Mouse (Mus musculus) Patski (cell line): ENCODE measurements at regions not wholly inside any gene's neighbourhood (a gene's known extent, or its start where the extent isn't known, plus 50 kb on each side); places are given as distances from the start of the nearest gene placed in this dataset.

Source experiments
- ATAC-seq: fragments of 100-300 bp; one replicate; pipeline ENCODE4 v1.8.0; 2021
- CTCF ChIA-PET: fragments of 350-600 bp; sonication (Branson Sonifier 250); formaldehyde crosslinking; loops from one replicate; lab custom pipeline; 2022; ENCODE audit warnings: inconsistent platforms; lab: Charles Lee
- POLR2A ChIA-PET: fragments of 350-600 bp; sonication (Branson Sonifier 250); formaldehyde crosslinking; loops from one replicate; lab custom pipeline; 2022; ENCODE audit warnings: antibody characterized with exemption, inconsistent platforms; lab: Charles Lee
- DNase-seq: peaks from one replicate; pipeline ENCODE4 v3.0.0-alpha.2; 2011; ENCODE audit warnings: low read depth, low spot score
- H3K27me3 ChIP-seq: fragments of 371-371 bp; one replicate; pipeline ENCODE4 v1.5.1; 2021
- CTCF ChIP-seq: fragments of 100-300 bp; IDR thresholded peaks from one replicate; pipeline ENCODE4 v1.5.1; 2021
- in situ Hi-C: fragments of 300-500 bp; cut with MboI; formaldehyde crosslinking; loops from 3 replicates; pipeline ENCODE4 v1.11.1; 2018; ENCODE audit warnings: low pct_unique_long_range_greater_than_20kb, mixed read lengths

GRCm38 (mm10) chr7:94116899-94117521 lies 1037.3 kb downstream of the Fam181b start:
- no peak for ATAC-seq

GRCm38 (mm10) chr7:94123781-94124180 lies 1044.1 kb downstream of the Fam181b start:
- DNase-seq (no peak), ATAC-seq (no peak)
- no peaks in the 10 kb centered on the region for H3K27me3 ChIP-seq
- ChIA-PET CTCF (no interaction called here), POLR2A (no interaction called here)
- in situ Hi-C loops: no loop called here
- no peak for TF ChIP-seq CTCF

More at GRCm38 (mm10) chr7:94116899-94117521, 1037.3 kb downstream of the Fam181b start:
- no peak for TF ChIP-seq CTCF
- H3K27me3 ChIP-seq: no peaks in the 10 kb centered on the region
- ChIA-PET POLR2A (no interaction called here), CTCF (no interaction called here)
- in situ Hi-C loops: no loop called here
- no peak for DNase-seq

GRCm38 (mm10) chr7:94154221-94154620 lies 1074.6 kb downstream of the Fam181b start:
- no peak for ATAC-seq
- no peak for DNase-seq
- CTCF ChIA-PET: no interaction called here
- POLR2A ChIA-PET: no interaction called here
- in situ Hi-C loops: no loop called here
- no peak for TF ChIP-seq CTCF
- no peaks in the 10 kb centered on the region for H3K27me3 ChIP-seq

- in situ Hi-C loops: no loop called here
- TF ChIP-seq CTCF: no peak
- ATAC-seq (no peak), DNase-seq (no peak)
- ChIA-PET POLR2A (interaction anchor here (0.6 kb wide), 1 partner anchor 68 kb away, joined by 5 read pairs; no protein-coding TSS in a partner anchor), CTCF (no interaction called here)
- no peaks in the 10 kb centered on the region for H3K27me3 ChIP-seq
These were observed 1075.8 kb downstream of the Fam181b start for GRCm38 (mm10) chr7:94155458-94155857.

GRCm38 (mm10) chr7:94180027-94180426 lies 1100.4 kb downstream of the Fam181b start:
- in situ Hi-C loops: no loop called here

GRCm38 (mm10) chr7:94212341-94212740 lies 1132.7 kb downstream of the Fam181b start:
- CTCF ChIA-PET: no interaction called here
- DNase-seq (no peak), ATAC-seq (no peak)
- no peak for TF ChIP-seq CTCF
- no peaks in the 10 kb centered on the region for H3K27me3 ChIP-seq
- in situ Hi-C loops: no loop called here
- POLR2A ChIA-PET: no interaction called here

More at GRCm38 (mm10) chr7:94180027-94180426, 1100.4 kb downstream of the Fam181b start:
- ChIA-PET CTCF (no interaction called here), POLR2A (interaction anchor here (0.6 kb wide), 1 partner anchor 661 kb away, joined by 3 read pairs; no protein-coding TSS in a partner anchor)
- no peak for DNase-seq
- H3K27me3 ChIP-seq: no peaks in the 10 kb centered on the region
- TF ChIP-seq CTCF: no peak
- ATAC-seq: no peak

GRCm38 (mm10) chr7:94227482-94227881 lies 1147.8 kb downstream of the Fam181b start:
- in situ Hi-C loops: no loop called here
- no peaks in the 10 kb centered on the region for H3K27me3 ChIP-seq
- no peak for ATAC-seq
- CTCF ChIA-PET: no interaction called here
- POLR2A ChIA-PET: no interaction called here
- no peak for TF ChIP-seq CTCF
- no peak for DNase-seq

GRCm38 (mm10) chr7:94233653-94234052 lies 1154.0 kb downstream of the Fam181b start:
- ATAC-seq: no peak
- ChIA-PET POLR2A (no interaction called here), CTCF (no interaction called here)
- no peaks in the 10 kb centered on the region for H3K27me3 ChIP-seq
- TF ChIP-seq CTCF: no peak
- DNase-seq: no peak
- in situ Hi-C loops: no loop called here

GRCm38 (mm10) chr7:94249501-94249900 lies 1169.8 kb downstream of the Fam181b start:
- POLR2A ChIA-PET: no interaction called here
- H3K27me3 ChIP-seq: no peaks in the 10 kb centered on the region
- no peak for TF ChIP-seq CTCF
- DNase-seq (no peak), ATAC-seq (no peak)
- in situ Hi-C loops: no loop called here
- CTCF ChIA-PET: no interaction called here

- no peak for ATAC-seq
- CTCF ChIA-PET: no interaction called here
- TF ChIP-seq CTCF: no peak
- POLR2A ChIA-PET: no interaction called here
- in situ Hi-C loops: no loop called here
- no peak for DNase-seq
- H3K27me3 ChIP-seq: no peaks in the 10 kb centered on the region
These were observed 1189.1 kb downstream of the Fam181b start for GRCm38 (mm10) chr7:94268665-94269320.

- no peak for TF ChIP-seq CTCF
- ATAC-seq: no peak
- no peaks in the 10 kb centered on the region for H3K27me3 ChIP-seq
- POLR2A ChIA-PET: no interaction called here
- DNase-seq: no peak
- CTCF ChIA-PET: no interaction called here
- in situ Hi-C loops: no loop called here
These were observed 1201.9 kb downstream of the Fam181b start for GRCm38 (mm10) chr7:94281529-94281928.

GRCm38 (mm10) chr7:94282010-94282409 lies 1202.3 kb downstream of the Fam181b start:
- CTCF ChIA-PET: no interaction called here
- DNase-seq (no peak), ATAC-seq (no peak)
- TF ChIP-seq CTCF: no peak
- in situ Hi-C loops: no loop called here
- no peaks in the 10 kb centered on the region for H3K27me3 ChIP-seq
- POLR2A ChIA-PET: no interaction called here
